Mouse (Mus musculus): ENCODE measurements around the gene Clstn2. TPM values are rescaled to one million over a fixed set of nuclear protein-coding genes. Genes with fewer than 3 reads are reported as not detected.

Gene Clstn2
- polyA plus RNA-seq, 1 experiment from 2014 or later, result 25.2 TPM

DNA sequence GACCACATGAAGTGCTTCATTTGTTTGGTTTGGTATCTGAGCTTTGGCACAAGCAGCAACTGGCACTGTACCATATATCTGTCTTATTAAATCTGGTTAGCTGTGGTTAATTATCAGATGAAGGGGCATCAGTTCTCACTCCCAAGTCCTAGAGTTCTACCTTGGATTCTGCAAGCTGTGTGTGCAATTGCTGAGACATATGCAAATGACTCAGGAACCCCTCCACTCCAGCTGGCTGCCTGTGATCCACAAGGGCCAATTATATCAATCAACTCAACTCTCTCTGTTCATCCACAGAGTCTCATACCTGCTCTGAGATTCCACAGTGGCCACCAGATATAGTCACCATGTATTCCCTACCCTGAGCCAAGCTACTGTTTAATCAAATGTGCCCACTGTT, 315.3 kb downstream of the Clstn2 start:
- H3K4me3 ChIP-seq (ENCODE audit: low read depth, low read length), result no peak overlapping the region
- H3K9me3 ChIP-seq (ENCODE audit: control insufficient read depth, low read length), result no peaks in the 10 kb centered on the region
- no peak overlapping the region for H3K27ac ChIP-seq (ENCODE audit: low read depth, low read length)
- H3K27me3 ChIP-seq (ENCODE audit: control insufficient read depth, insufficient read depth, low read length), result no peaks in the 10 kb centered on the region
- H3K4me1 ChIP-seq (ENCODE audit: control insufficient read depth, insufficient read depth, low read length), result no peaks in the 10 kb centered on the region
- no peak overlapping the region for H3K9ac ChIP-seq (replicated peaks; ENCODE audit: low read depth, low read length)
- no peak overlapping the region for H3K4me2 ChIP-seq (ENCODE audit: low read depth, low read length)
- no peaks in the 10 kb centered on the region for H3K36me3 ChIP-seq (ENCODE audit: control insufficient read depth, insufficient read depth, low read length)
- ATAC-seq (ENCODE audit: low read depth), result no peak

- WGBS, result 74% methylated on average over 7 of the region's 7 CpGs
- no peaks in the 10 kb centered on the region for H3K36me3 ChIP-seq (ENCODE audit: control insufficient read depth, insufficient read depth, low read length)
- no peak for ATAC-seq (ENCODE audit: low read depth)
- H3K4me2 ChIP-seq (ENCODE audit: low read depth, low read length), result no peak overlapping the region
- no peaks in the 10 kb centered on the region for H3K9me3 ChIP-seq (ENCODE audit: control insufficient read depth, low read length)
- H3K27ac ChIP-seq (ENCODE audit: low read depth, low read length), result no peak overlapping the region
- H3K9ac ChIP-seq (replicated peaks; ENCODE audit: low read depth, low read length), result no peak overlapping the region
- no peaks in the 10 kb centered on the region for H3K27me3 ChIP-seq (ENCODE audit: control insufficient read depth, insufficient read depth, low read length)
- no peaks in the 10 kb centered on the region for H3K4me1 ChIP-seq (ENCODE audit: control insufficient read depth, insufficient read depth, low read length)
- no peak overlapping the region for H3K4me3 ChIP-seq (ENCODE audit: low read depth, low read length)
Measured at GRCm38 (mm10) chr9:97717005-97717404, 316.0 kb downstream of the Clstn2 start.

DNA sequence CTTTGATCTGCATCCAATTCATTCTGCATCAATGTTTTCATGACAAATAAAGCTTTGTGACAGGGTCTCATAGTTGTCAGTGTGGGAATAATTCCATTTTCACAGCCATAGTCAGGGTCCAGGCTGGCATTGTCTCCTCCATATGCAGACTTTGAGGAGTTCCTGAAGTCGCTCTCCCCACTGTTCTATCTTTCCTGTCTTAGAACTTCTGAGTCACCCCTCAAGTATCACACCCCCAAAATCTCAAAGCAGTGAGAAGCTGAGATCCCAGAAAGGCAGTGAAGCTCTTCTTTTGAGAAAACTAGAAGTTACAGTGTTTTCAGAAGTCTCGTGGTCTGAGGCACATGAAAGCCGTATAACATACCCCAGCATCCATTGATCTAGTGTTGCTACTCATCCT, 320.1 kb downstream of the Clstn2 start:
- Histone ChIP-seq H3K27me3 (ENCODE audit: control insufficient read depth, insufficient read depth, low read length) (no peaks in the 10 kb centered on the region), H3K4me2 (ENCODE audit: low read depth, low read length) (no peak overlapping the region), H3K4me3 (ENCODE audit: low read depth, low read length) (no peak overlapping the region), H3K27ac (ENCODE audit: low read depth, low read length) (no peak overlapping the region), H3K4me1 (ENCODE audit: control insufficient read depth, insufficient read depth, low read length) (no peaks in the 10 kb centered on the region), H3K36me3 (ENCODE audit: control insufficient read depth, insufficient read depth, low read length) (no peaks in the 10 kb centered on the region), H3K9ac (replicated peaks; ENCODE audit: low read depth, low read length) (no peak overlapping the region), H3K9me3 (ENCODE audit: control insufficient read depth, low read length) (no peaks in the 10 kb centered on the region)
- no peak for ATAC-seq (ENCODE audit: low read depth)
- WGBS, result 95% methylated on average over 3 of the region's 3 CpGs

GRCm38 (mm10) chr9:97703901-97704503, 329.0 kb downstream of the Clstn2 start:
- no peak overlapping the region for H3K4me3 ChIP-seq (ENCODE audit: low read depth, low read length)
- 0 out of 2 replicates have a peak, but pooled peaks cover 6% of the 10 kb centered on the region for H3K4me1 ChIP-seq (ENCODE audit: control insufficient read depth, insufficient read depth, low read length)
- no peak overlapping the region for H3K4me2 ChIP-seq (ENCODE audit: low read depth, low read length)
- no peaks in the 10 kb centered on the region for H3K9me3 ChIP-seq (ENCODE audit: control insufficient read depth, low read length)
- H3K27me3 ChIP-seq (ENCODE audit: control insufficient read depth, insufficient read depth, low read length), result no peaks in the 10 kb centered on the region
- no peaks in the 10 kb centered on the region for H3K36me3 ChIP-seq (ENCODE audit: control insufficient read depth, insufficient read depth, low read length)
- no peak overlapping the region for H3K27ac ChIP-seq (ENCODE audit: low read depth, low read length)
- no peak; the same call in 1 of the 2 replicates for ATAC-seq (ENCODE audit: low read depth)
- WGBS, result 31% methylated on average over 4 of the region's 4 CpGs
- no peak overlapping the region for H3K9ac ChIP-seq (replicated peaks; ENCODE audit: low read depth, low read length)

- Histone ChIP-seq H3K9ac (replicated peaks; ENCODE audit: low read depth, low read length) (no peak overlapping the region), H3K4me3 (ENCODE audit: low read depth, low read length) (no peak overlapping the region), H3K36me3 (ENCODE audit: control insufficient read depth, insufficient read depth, low read length) (no peaks in the 10 kb centered on the region), H3K4me2 (ENCODE audit: low read depth, low read length) (no peak overlapping the region), H3K4me1 (ENCODE audit: control insufficient read depth, insufficient read depth, low read length) (0 out of 2 replicates have a peak, but pooled peaks cover 6% of the 10 kb centered on the region), H3K27me3 (ENCODE audit: control insufficient read depth, insufficient read depth, low read length) (no peaks in the 10 kb centered on the region), H3K27ac (ENCODE audit: low read depth, low read length) (no peak overlapping the region), H3K9me3 (ENCODE audit: control insufficient read depth, low read length) (no peaks in the 10 kb centered on the region)
- WGBS, result 71% methylated on average over 2 of the region's 2 CpGs
- ATAC-seq (ENCODE audit: low read depth), result no peak
Measured at GRCm38 (mm10) chr9:97702989-97703388, 330.0 kb downstream of the Clstn2 start.

DNA sequence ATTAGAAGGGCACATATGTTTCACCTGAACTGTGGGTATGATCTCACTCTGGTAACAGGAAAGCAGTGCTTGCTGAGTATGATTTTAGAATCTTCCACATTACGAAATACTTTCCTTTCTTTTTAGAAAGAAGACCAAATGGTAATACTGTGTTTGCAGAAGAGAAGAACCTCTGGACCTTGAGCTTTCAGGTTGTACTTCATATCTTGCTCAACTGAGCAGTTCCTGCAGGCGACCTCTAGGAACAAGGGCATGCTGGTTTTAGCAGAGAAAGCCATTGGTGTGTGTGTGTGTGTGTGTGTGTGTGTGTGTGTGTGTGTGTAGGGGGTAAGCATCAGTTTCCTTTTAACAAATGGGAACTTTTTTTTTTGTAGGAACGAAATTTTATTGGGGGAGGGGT, 333.0 kb downstream of the Clstn2 start:
- H3K27me3 ChIP-seq (ENCODE audit: control insufficient read depth, insufficient read depth, low read length), result no peaks in the 10 kb centered on the region
- WGBS, result 90% methylated on average over 3 of the region's 3 CpGs
- H3K36me3 ChIP-seq (ENCODE audit: control insufficient read depth, insufficient read depth, low read length), result no peaks in the 10 kb centered on the region
- no peak overlapping the region for H3K4me3 ChIP-seq (ENCODE audit: low read depth, low read length)
- H3K9me3 ChIP-seq (ENCODE audit: control insufficient read depth, low read length), result no peaks in the 10 kb centered on the region
- H3K4me1 ChIP-seq (ENCODE audit: control insufficient read depth, insufficient read depth, low read length), result 0 out of 2 replicates have a peak, but pooled peaks cover 6% of the 10 kb centered on the region
- no peak overlapping the region for H3K4me2 ChIP-seq (ENCODE audit: low read depth, low read length)
- no peak overlapping the region for H3K9ac ChIP-seq (replicated peaks; ENCODE audit: low read depth, low read length)
- no peak overlapping the region for H3K27ac ChIP-seq (ENCODE audit: low read depth, low read length)
- ATAC-seq (ENCODE audit: low read depth), result no peak

DNA sequence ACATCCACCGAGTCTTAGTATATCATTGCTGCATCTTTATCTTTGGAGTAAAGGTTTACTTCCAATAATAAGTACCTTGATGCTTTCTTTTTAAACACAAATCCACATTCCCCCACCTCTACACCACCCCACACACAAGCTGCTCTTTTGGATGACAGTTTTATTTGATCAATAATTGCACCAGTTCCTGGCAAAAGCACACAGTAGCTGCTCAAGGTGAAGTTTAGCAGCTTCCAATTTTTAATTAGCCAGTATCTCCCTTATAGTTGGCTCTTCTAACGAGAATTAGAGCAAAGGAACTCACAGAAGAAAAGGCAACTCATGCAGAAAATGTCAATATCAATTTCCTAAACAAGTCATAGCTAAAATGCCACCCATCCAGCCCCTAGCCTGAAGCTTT, 334.0 kb downstream of the Clstn2 start:
- 70% methylated on average over 2 of the region's 2 CpGs for WGBS
- Histone ChIP-seq H3K27me3 (ENCODE audit: control insufficient read depth, insufficient read depth, low read length) (no peaks in the 10 kb centered on the region), H3K36me3 (ENCODE audit: control insufficient read depth, insufficient read depth, low read length) (no peaks in the 10 kb centered on the region), H3K9ac (replicated peaks; ENCODE audit: low read depth, low read length) (no peak overlapping the region), H3K4me3 (ENCODE audit: low read depth, low read length) (no peak overlapping the region), H3K4me1 (ENCODE audit: control insufficient read depth, insufficient read depth, low read length) (0 out of 2 replicates have a peak, but pooled peaks cover 5% of the 10 kb centered on the region), H3K27ac (ENCODE audit: low read depth, low read length) (no peak overlapping the region), H3K9me3 (ENCODE audit: control insufficient read depth, low read length) (no peaks in the 10 kb centered on the region), H3K4me2 (ENCODE audit: low read depth, low read length) (no peak overlapping the region)
- ATAC-seq (ENCODE audit: low read depth), result no peak

- H3K4me3 ChIP-seq (ENCODE audit: low read depth, low read length), result no peak overlapping the region
- H3K27ac ChIP-seq (ENCODE audit: low read depth, low read length), result no peak overlapping the region
- no peak for ATAC-seq (ENCODE audit: low read depth)
- H3K36me3 ChIP-seq (ENCODE audit: control insufficient read depth, insufficient read depth, low read length), result no peaks in the 10 kb centered on the region
- H3K9me3 ChIP-seq (ENCODE audit: control insufficient read depth, low read length), result no peaks in the 10 kb centered on the region
- H3K4me1 ChIP-seq (ENCODE audit: control insufficient read depth, insufficient read depth, low read length), result no peaks in the 10 kb centered on the region
- H3K9ac ChIP-seq (replicated peaks; ENCODE audit: low read depth, low read length), result no peak overlapping the region
- WGBS, result 88% methylated on average over 10 of the region's 10 CpGs
- no peak overlapping the region for H3K4me2 ChIP-seq (ENCODE audit: low read depth, low read length)
- no peaks in the 10 kb centered on the region for H3K27me3 ChIP-seq (ENCODE audit: control insufficient read depth, insufficient read depth, low read length)
Measured at GRCm38 (mm10) chr9:97698071-97698470, 334.9 kb downstream of the Clstn2 start.

DNA sequence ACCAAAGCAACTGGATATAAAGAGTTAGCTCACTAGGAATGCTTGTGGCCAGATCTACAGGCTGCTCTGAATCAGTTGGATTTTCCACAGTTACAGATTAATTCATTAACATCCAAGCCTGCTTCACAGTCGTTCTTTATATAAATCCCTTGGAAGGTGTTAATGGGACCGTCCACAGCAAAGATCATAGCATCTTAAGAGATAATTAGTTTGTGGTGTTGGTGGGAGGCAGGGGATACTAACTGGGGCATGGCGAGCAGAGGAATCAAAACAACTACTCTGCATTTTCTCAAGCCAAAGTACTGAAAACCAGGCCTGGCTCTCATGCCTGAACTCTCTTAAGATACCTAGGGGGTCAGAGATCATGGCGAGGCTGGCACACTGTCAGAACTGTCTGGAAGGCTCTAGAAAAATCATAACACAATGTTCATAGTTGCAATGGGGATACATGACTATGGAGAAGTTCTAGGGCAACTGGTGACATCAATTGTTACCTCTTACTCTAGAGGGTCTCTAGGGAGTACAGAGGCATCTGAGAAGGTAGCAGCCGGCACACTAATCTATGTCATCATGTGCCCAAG, 336.2 kb downstream of the Clstn2 start:
- 87% methylated on average over 5 of the region's 5 CpGs for WGBS
- Histone ChIP-seq H3K27ac (ENCODE audit: low read depth, low read length) (no peak overlapping the region), H3K4me1 (ENCODE audit: control insufficient read depth, insufficient read depth, low read length) (no peaks in the 10 kb centered on the region), H3K36me3 (ENCODE audit: control insufficient read depth, insufficient read depth, low read length) (no peaks in the 10 kb centered on the region), H3K9me3 (ENCODE audit: control insufficient read depth, low read length) (no peaks in the 10 kb centered on the region), H3K4me2 (ENCODE audit: low read depth, low read length) (no peak overlapping the region), H3K4me3 (ENCODE audit: low read depth, low read length) (no peak overlapping the region), H3K9ac (replicated peaks; ENCODE audit: low read depth, low read length) (no peak overlapping the region), H3K27me3 (ENCODE audit: control insufficient read depth, insufficient read depth, low read length) (no peaks in the 10 kb centered on the region)
- ATAC-seq (ENCODE audit: low read depth), result no peak

All from neural tube, embryonic 14.5 days (tissue).